In the genomic region with DNA sequence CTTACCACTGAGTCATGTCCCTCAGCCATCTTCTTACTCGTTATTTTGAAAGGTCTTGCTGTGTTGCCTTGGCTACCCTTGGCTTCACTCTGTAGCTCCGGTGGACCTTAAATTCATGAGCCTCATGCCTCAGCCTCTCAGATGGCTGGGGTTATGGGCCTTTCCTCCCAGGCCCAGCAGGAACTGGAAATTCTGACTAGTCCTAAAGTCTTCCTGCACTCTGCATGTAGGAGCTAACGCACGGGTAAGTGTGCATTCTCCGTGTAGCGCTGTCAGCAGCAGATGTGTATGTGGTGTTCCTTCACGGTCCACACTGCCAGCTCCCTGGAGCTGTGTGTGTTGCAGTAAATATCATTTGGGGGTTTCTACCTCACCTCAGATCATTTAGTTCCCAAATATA, we compare ENCODE assay signal across 10 mouse cellular contexts. TPM values are rescaled to one million over a fixed set of nuclear protein-coding genes. Genes with fewer than 3 reads are reported as not detected.
DNase-seq lines count a peak whose midpoint lies in the region; ATAC-seq and TF ChIP-seq lines count a peak whose summit lies in the region.
"Had no signal": no experiment of that assay in that cellular context is flagged by ENCODE, and none has a peak within 500 bp of the region (broad histone marks: within the 10 kb centered on the region; RNA-seq: fewer than 3 reads in every experiment).

No protein-coding gene starts in this region.

- dilution Hi-C loops in CH12.LX (cut with MboI; ENCODE audit: extremely low pct_ligation_motif_present, extremely low pct_unique_long_range_greater_than_20kb, low sequenced_read_pairs): no loop called here

- H3K27me3 ChIP-seq in heart, embryonic 11.5 days (ENCODE audit: control insufficient read depth, insufficient read depth, low read length): no peaks in the 10 kb centered on the region
- no peaks in the 10 kb centered on the region for H3K27me3 ChIP-seq in CH12.LX (replicated peaks)
- no peaks in the 10 kb centered on the region for H3K27me3 ChIP-seq in forebrain, embryonic 16.5 days (replicated peaks; ENCODE audit: control insufficient read depth, insufficient read depth, low read length)
- H3K27me3 ChIP-seq in liver, embryonic 15.5 days: no peaks in the 10 kb centered on the region

- no peak for TF ChIP-seq RAD21 in CH12.LX (IDR thresholded peaks at IDR 0.05; ENCODE audit: low read depth, low read length)

- TF ChIP-seq CTCF in CH12.LX (conservative IDR thresholded peaks at IDR 0.05 in 1 of 2, IDR thresholded peaks at IDR 0.05 in 1 of 2; ENCODE audit: low read depth in 2 of 2, low read length in 2 of 2): no peak

- H3K4me3 ChIP-seq in heart, embryonic 11.5 days (ENCODE audit: low read depth, low read length): peak overlapping the region; percentile 85; the same call in 1 of the 2 replicates
- peak overlapping the region; percentile 25 to 93 (median 86) for H3K4me3 ChIP-seq in CH12.LX (replicated peaks in 1 of 3; ENCODE audit: low read depth in 2 of 3, low read length in 2 of 3, poor library complexity in 1 of 3)
- H3K4me3 ChIP-seq in forebrain, embryonic 16.5 days (replicated peaks; ENCODE audit: low read length): no peak overlapping the region; the same call in 1 of the 2 replicates
- peak overlapping the region; percentile 76 for H3K4me3 ChIP-seq in liver, embryonic 15.5 days (replicated peaks)

- H3K36me3 ChIP-seq in heart, embryonic 11.5 days (ENCODE audit: control insufficient read depth, insufficient read depth, low read length): peaks cover 9% of the 10 kb centered on the region; the same call in 1 of the 2 replicates
- H3K36me3 ChIP-seq in CH12.LX (replicated peaks in 1 of 2; ENCODE audit: control insufficient read depth in 1 of 2, insufficient read depth in 1 of 2, low read length in 1 of 2): peaks cover 0 to 37% of the 10 kb centered on the region in 2 experiments
- H3K36me3 ChIP-seq in forebrain, embryonic 16.5 days (ENCODE audit: control insufficient read depth, insufficient read depth): no peaks in the 10 kb centered on the region
- H3K36me3 ChIP-seq in liver, embryonic 15.5 days (replicated peaks): peaks cover 21% of the 10 kb centered on the region

- WGBS in heart, embryonic 11.5 days (ENCODE audit: insufficient replicate concordance): 79% methylated on average over 7 of the region's 7 CpGs
- 74% methylated on average over 7 of the region's 7 CpGs for WGBS in forebrain, embryonic 16.5 days
- WGBS in liver, embryonic 15.5 days (ENCODE audit: insufficient replicate concordance): 80% methylated on average over 7 of the region's 7 CpGs

- peaks cover 29% of the 10 kb centered on the region for H3K79me2 ChIP-seq in CH12.LX (replicated peaks; ENCODE audit: control insufficient read depth, extremely low read depth, insufficient read depth, poor library complexity, severe bottlenecking)

- TF ChIP-seq EP300 in CH12.LX (IDR thresholded peaks at IDR 0.05; ENCODE audit: low read length): no peak

- no peaks in the 10 kb centered on the region for H3K9me3 ChIP-seq in heart, embryonic 11.5 days (replicated peaks; ENCODE audit: control insufficient read depth, low read length)
- peaks cover 10% of the 10 kb centered on the region for H3K9me3 ChIP-seq in CH12.LX (replicated peaks; ENCODE audit: low read length)
- H3K9me3 ChIP-seq in forebrain, embryonic 16.5 days (ENCODE audit: control insufficient read depth, low read length): no peaks in the 10 kb centered on the region
- H3K9me3 ChIP-seq in liver, embryonic 15.5 days (replicated peaks): no peaks in the 10 kb centered on the region

- H3K27ac ChIP-seq in heart, embryonic 11.5 days (ENCODE audit: low read depth, low read length): no peak overlapping the region
- H3K27ac ChIP-seq in CH12.LX (ENCODE audit: insufficient read depth, low read depth): no peak overlapping the region
- H3K27ac ChIP-seq in forebrain, embryonic 16.5 days (ENCODE audit: low read length): no peak overlapping the region
- no peak overlapping the region for H3K27ac ChIP-seq in liver, embryonic 15.5 days (replicated peaks)

- 0 out of 2 replicates have a peak, but pooled peaks have one; percentile 23 for TF ChIP-seq POLR2A in CH12.LX (IDR thresholded peaks at IDR 0.05; ENCODE audit: low read depth, low read length)

- H3K9ac ChIP-seq in heart, embryonic 11.5 days (ENCODE audit: low read depth, low read length): 0 out of 2 replicates have a peak overlapping the region, but pooled peaks have one; percentile 12
- peak overlapping the region; percentile 75; the same call in 1 of the 2 replicates for H3K9ac ChIP-seq in CH12.LX (ENCODE audit: insufficient read depth, low read depth)
- H3K9ac ChIP-seq in forebrain, embryonic 16.5 days (replicated peaks; ENCODE audit: low read depth, low read length): peak overlapping the region; percentile 84; the same call in 1 of the 2 replicates
- no peak overlapping the region for H3K9ac ChIP-seq in liver, embryonic 15.5 days

- in situ Hi-C loops in CH12.LX (cut with MboI; ENCODE audit: low pct_ligation_motif_present, low pct_unique_long_range_greater_than_20kb, low sequenced_read_pairs): no loop called here

- ATAC-seq in heart, embryonic 11.5 days (replicated peaks; ENCODE audit: insufficient number of reproducible peaks, low FRiP score, low TSS enrichment): no peak
- ATAC-seq in forebrain, embryonic 16.5 days: no peak
- ATAC-seq in liver, embryonic 15.5 days (ENCODE audit: insufficient read depth): no peak

- H3K4me2 ChIP-seq in heart, embryonic 11.5 days: peak overlapping the region; percentile 74
- H3K4me2 ChIP-seq in CH12.LX (ENCODE audit: insufficient read depth, low read depth, poor library complexity, severe bottlenecking): peak overlapping the region; percentile 83
- H3K4me2 ChIP-seq in forebrain, embryonic 16.5 days (ENCODE audit: low read length): peak overlapping the region; percentile 70
- H3K4me2 ChIP-seq in liver, embryonic 15.5 days: peak overlapping the region; percentile 82

- DNase-seq in heart, adult 8-10 months (ENCODE audit: low spot score): no peak
- DNase-seq in CH12.LX (ENCODE audit: extremely low read depth): peak; percentile 66
- no peak for DNase-seq in right cerebral cortex, postnatal 14 days
- DNase-seq in adrenal gland, adult 8-10 months: no peak
- DNase-seq in left cerebral cortex, adult 9 months (ENCODE audit: low spot score in 2 of 2): no peak
- DNase-seq: cerebellum, adult 2 months; kidney, adult 8-10 months had no signal

- H3K4me1 ChIP-seq in heart, embryonic 11.5 days (ENCODE audit: control insufficient read depth, insufficient read depth, low read length): peaks cover 12% of the 10 kb centered on the region
- H3K4me1 ChIP-seq in CH12.LX (ENCODE audit: control insufficient read depth in 1 of 2, insufficient read depth in 2 of 2): peaks cover 4 to 26% of the 10 kb centered on the region in 2 experiments; a peak in 3 of 4 replicates
- peaks cover 19% of the 10 kb centered on the region for H3K4me1 ChIP-seq in forebrain, embryonic 16.5 days (replicated peaks; ENCODE audit: control insufficient read depth, insufficient read depth, low read length)
- peaks cover 27% of the 10 kb centered on the region for H3K4me1 ChIP-seq in liver, embryonic 15.5 days (replicated peaks)

TF ChIP-seq in CH12.LX, 34 proteins besides CTCF, POLR2A, EP300 and RAD21 (continues in another document):
- TF ChIP-seq POLR2AphosphoS2 (IDR thresholded peaks at IDR 0.05; ENCODE audit: low read depth, low read length) (no peak), UBTF (IDR thresholded peaks at IDR 0.05; ENCODE audit: low read depth, low read length) (no peak), BHLHE40 (IDR thresholded peaks at IDR 0.05; ENCODE audit: low read depth, low read length) (peak; percentile 78), CHD2 (IDR thresholded peaks at IDR 0.05; ENCODE audit: low read length) (no peak), MXI1 (IDR thresholded peaks at IDR 0.05; ENCODE audit: low read depth, low read length) (peak; percentile 66), MYC (IDR thresholded peaks at IDR 0.05; ENCODE audit: low read depth, low read length) (0 out of 2 replicates have a peak, but pooled peaks have one; percentile 2), USF1 (IDR thresholded peaks at IDR 0.05; ENCODE audit: low read depth, low read length) (no peak), JUND (conservative IDR thresholded peaks at IDR 0.05; ENCODE audit: low read depth, low read length) (0 out of 2 replicates have a peak, but pooled peaks have one; percentile 44), PAX5 (IDR thresholded peaks at IDR 0.05; ENCODE audit: low read length) (no peak), SMC3 (IDR thresholded peaks at IDR 0.05; ENCODE audit: low read depth, low read length) (no peak), NRF1 (IDR thresholded peaks at IDR 0.05; ENCODE audit: low read depth, low read length) (no peak)

RNA-seq across cellular contexts. Expression of gene Tdg, which starts 1.5 kb away (rescaled TPM):
- polyA plus RNA-seq in heart, embryonic 11.5 days (2014; fragmentation: Nextera tagmentation; extraction: Ambion mirVana): 115 and 140 TPM in 2 replicates
- 10 to 100 TPM in 1 of 4 experiments, 1 to 10 TPM in 3; 8.4 to 11.0 (median 9.4) TPM for total RNA-seq in heart, adult 8-10 months (2022)
- 63.0 and 70.0 TPM in 2 replicates for total RNA-seq in CH12.LX (2012; rRNA removed)
- total RNA-seq in CH12.LX (2014; rRNA removed): 85.8 and 88.9 TPM in 2 replicates
- 115 and 129 TPM in 2 replicates for polyA plus RNA-seq in CH12.LX (2012; ENCODE audit: insufficient read length, low read depth)
- 219 and 244 TPM in 2 replicates for polyA plus RNA-seq in forebrain, embryonic 16.5 days (2015; fragmentation: Nextera tagmentation; extraction: Ambion mirVana)
- polyA plus RNA-seq in liver, embryonic 15.5 days (2015; fragmentation: Nextera tagmentation; extraction: Ambion mirVana): 32.5 and 33.6 TPM in 2 replicates
- total RNA-seq in adrenal gland, adult 8-10 months (2022): 10 to 100 TPM; 22.9 to 35.7 (median 25.1) TPM

RNA-seq across cellular contexts. Expression of gene 1190007I07Rik, which starts 8.1 kb away (rescaled TPM):
- polyA plus RNA-seq in heart, embryonic 11.5 days (2014; fragmentation: Nextera tagmentation; extraction: Ambion mirVana): 37.2 and 38.2 TPM in 2 replicates
- total RNA-seq in heart, adult 8-10 months (2022): 10 to 100 TPM; 24.3 to 33.8 (median 28.9) TPM
- total RNA-seq in CH12.LX (2012; rRNA removed): 35.7 and 40.0 TPM in 2 replicates
- total RNA-seq in CH12.LX (2014; rRNA removed): 59.7 and 70.5 TPM in 2 replicates
- polyA plus RNA-seq in CH12.LX (2012; ENCODE audit: insufficient read length, low read depth): 43.8 and 53.6 TPM in 2 replicates
- polyA plus RNA-seq in forebrain, embryonic 16.5 days (2015; fragmentation: Nextera tagmentation; extraction: Ambion mirVana): 30.5 and 35.9 TPM in 2 replicates
- polyA plus RNA-seq in liver, embryonic 15.5 days (2015; fragmentation: Nextera tagmentation; extraction: Ambion mirVana): 25.7 and 31.6 TPM in 2 replicates
- 10 to 100 TPM; 21.7 to 25.7 (median 22.3) TPM for total RNA-seq in adrenal gland, adult 8-10 months (2022)

RNA-seq across cellular contexts. Expression of gene Glt8d2, which starts 59.3 kb away (rescaled TPM):
- polyA plus RNA-seq in heart, embryonic 11.5 days (2014; fragmentation: Nextera tagmentation; extraction: Ambion mirVana): 1.4 and 1.6 TPM in 2 replicates
- 1 to 10 TPM; 1.9 to 3.9 (median 3.1) TPM for total RNA-seq in heart, adult 8-10 months (2022)
- total RNA-seq in CH12.LX (2012; rRNA removed): not detected in 2 replicates
- not detected in 2 replicates for total RNA-seq in CH12.LX (2014; rRNA removed)
- polyA plus RNA-seq in CH12.LX (2012; ENCODE audit: insufficient read length, low read depth): not detected in 2 replicates
- 3.1 TPM in 2 replicates for polyA plus RNA-seq in forebrain, embryonic 16.5 days (2015; fragmentation: Nextera tagmentation; extraction: Ambion mirVana)
- 0.55 and 0.63 TPM in 2 replicates for polyA plus RNA-seq in liver, embryonic 15.5 days (2015; fragmentation: Nextera tagmentation; extraction: Ambion mirVana)
- total RNA-seq in adrenal gland, adult 8-10 months (2022): 1 to 10 TPM; 1.0 to 4.3 (median 2.7) TPM
